Mouse (Mus musculus) spleen, adult 2 months (tissue): ENCODE measurements around the gene Ddost. TPM values are rescaled to one million over a fixed set of nuclear protein-coding genes. Genes with fewer than 3 reads are reported as not detected.
A peak's percentile ranks its signal among the peaks of the same experiment; 100 is the strongest.

ENCODE experiments used
- DNase-seq, 2 experiments: peaks; one replicate each; pipeline versions ENCODE4 v3.0.0 to v3.0.0-alpha.2; 2012 to 2021; ENCODE audit warnings: low spot score in 2 of 2, low read depth in 1 of 2
- H3K27ac ChIP-seq: fragments of 200-500 bp; 2 replicates; pipeline ENCODE4 v1.5.1; 2012; ENCODE audit warnings: low read length, inconsistent platforms; ENCODE audit not compliant: insufficient read depth
- H3K27me3 ChIP-seq: fragments of 200-500 bp; 2 replicates; pipeline ENCODE4 v1.6.1; 2012; ENCODE audit warnings: mild to moderate bottlenecking, moderate library complexity, low read length, inconsistent platforms; ENCODE audit not compliant: control insufficient read depth, insufficient read depth
- H3K36me3 ChIP-seq: fragments of 200-500 bp; 2 replicates; pipeline ENCODE4 v1.6.1; 2012; ENCODE audit warnings: mild to moderate bottlenecking, low read length, inconsistent platforms; ENCODE audit not compliant: control insufficient read depth, insufficient read depth
- H3K4me1 ChIP-seq: fragments of 200-500 bp; 2 replicates; pipeline ENCODE4 v1.6.1; 2011; ENCODE audit warnings: inconsistent platforms; ENCODE audit not compliant: control insufficient read depth, insufficient read depth, insufficient read length
- H3K4me3 ChIP-seq: fragments of 200-500 bp; 2 replicates; pipeline ENCODE4 v1.5.1; 2011; ENCODE audit warnings: mild to moderate bottlenecking, inconsistent platforms; ENCODE audit not compliant: insufficient read depth, insufficient read length; ENCODE audit errors: extremely low read depth
- CTCF ChIP-seq: fragments of 200-500 bp; IDR thresholded peaks from 2 replicates; pipeline ENCODE4 v1.5.1; 2011; ENCODE audit warnings: mild to moderate bottlenecking, inconsistent platforms; ENCODE audit not compliant: insufficient read depth, insufficient read length, insufficient replicate concordance; ENCODE audit errors: extremely low read depth
- POLR2A ChIP-seq: fragments of 200-500 bp; IDR thresholded peaks from 2 replicates; pipeline ENCODE4 v1.6.1; 2011; ENCODE audit warnings: low read depth, low read length, inconsistent platforms
- WGBS: fragments of 180-500 bp; shearing (Covaris S2); methylation state at CpG from one replicate; pipeline ENCODE4 v1.1.7; 2018; 5-methylcytosine and 5-hydroxymethylcytosine counted together
- polyA plus RNA-seq: library from polyadenylated mRNA; depleted of rRNA; stranded (reverse); fragments of >200 nt; gene quantifications from 2 replicates; pipeline ENCODE4 v1.2.3, GENCODE M21; 2012

Gene Ddost
- polyA plus RNA-seq, 1 experiment = 106 TPM

GRCm38 (mm10) chr4:138272011-138272997 lies 32.2 kb upstream of the Ddost start:
- WGBS = 81% methylated on average over 14 of the region's 14 CpGs
- Histone ChIP-seq H3K36me3 (no peaks in the 10 kb centered on the region), H3K4me1 (no peaks in the 10 kb centered on the region), H3K4me3 (no peak overlapping the region), H3K27me3 (no peaks in the 10 kb centered on the region), H3K27ac (no peak overlapping the region)
- TF ChIP-seq POLR2A (no peak), CTCF (no peak)
- no peak for DNase-seq

GRCm38 (mm10) chr4:138278346-138278745 lies 26.2 kb upstream of the Ddost start:
- H3K36me3 ChIP-seq = no peaks in the 10 kb centered on the region
- TF ChIP-seq CTCF (no peak), POLR2A (no peak)
- DNase-seq = no peak
- no peak overlapping the region for H3K4me3 ChIP-seq
- H3K27ac ChIP-seq = no peak overlapping the region
- H3K27me3 ChIP-seq = no peaks in the 10 kb centered on the region
- H3K4me1 ChIP-seq = no peaks in the 10 kb centered on the region
- 89% methylated on average over 7 of the region's 7 CpGs for WGBS

GRCm38 (mm10) chr4:138282834-138283233 lies 21.7 kb upstream of the Ddost start:
- TF ChIP-seq POLR2A (no peak), CTCF (peak; percentile 96; the same call in 1 of the 2 replicates)
- Histone ChIP-seq H3K4me3 (no peak overlapping the region), H3K27ac (no peak overlapping the region), H3K27me3 (no peaks in the 10 kb centered on the region), H3K4me1 (no peaks in the 10 kb centered on the region), H3K36me3 (no peaks in the 10 kb centered on the region)
- WGBS = 20% methylated on average over 4 of the region's 4 CpGs
- DNase-seq = peak; percentile 45 to 81

DNA sequence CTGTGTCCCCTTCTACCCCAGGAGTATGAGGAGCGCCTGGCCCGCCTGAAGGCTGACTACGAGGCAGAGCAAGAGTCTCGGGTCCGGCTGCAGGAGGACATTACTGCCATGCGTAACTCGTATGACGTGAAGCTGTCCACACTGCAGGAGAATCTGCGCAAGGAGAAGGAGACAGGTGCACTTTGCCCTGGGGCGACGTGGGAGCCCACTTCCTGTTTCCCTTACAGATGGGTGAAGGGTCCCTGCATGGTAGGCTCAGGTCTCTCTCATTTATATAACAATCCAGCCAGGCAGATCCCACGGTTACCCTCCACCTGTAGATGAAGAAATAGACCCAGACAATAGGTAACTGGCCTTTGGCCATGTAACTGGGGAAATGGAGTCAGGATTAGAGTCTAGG lies 18.1 kb upstream of the Ddost start:
- no peak for TF ChIP-seq POLR2A
- TF ChIP-seq CTCF = no peak
- Histone ChIP-seq H3K27ac (no peak overlapping the region), H3K36me3 (no peaks in the 10 kb centered on the region), H3K27me3 (no peaks in the 10 kb centered on the region), H3K4me3 (no peak overlapping the region), H3K4me1 (peaks cover 6% of the 10 kb centered on the region; the same call in 1 of the 2 replicates)
- WGBS = 69% methylated on average over 12 of the region's 12 CpGs
- no peak for DNase-seq

DNA sequence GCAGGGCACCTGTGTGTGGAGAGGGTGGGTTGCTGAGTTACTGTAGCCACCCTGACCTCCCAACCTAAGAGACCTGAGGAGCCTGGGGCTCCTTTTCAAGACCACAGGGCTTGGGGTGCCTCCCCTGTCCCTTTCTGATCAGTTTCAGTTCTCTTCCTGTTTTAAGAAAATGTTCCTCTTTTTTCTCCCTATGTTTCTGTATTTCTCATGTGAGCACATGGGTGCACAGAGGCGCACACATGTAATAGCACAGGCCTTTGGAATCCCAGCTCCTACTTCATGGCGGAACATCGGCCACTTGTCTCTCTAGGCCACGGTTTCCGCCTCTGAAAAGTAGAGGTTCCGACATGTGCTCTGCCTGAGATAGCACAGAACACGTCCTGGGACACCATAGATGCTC lies 15.8 kb upstream of the Ddost start:
- Histone ChIP-seq H3K27ac (no peak overlapping the region), H3K4me3 (no peak overlapping the region), H3K36me3 (no peaks in the 10 kb centered on the region), H3K4me1 (peaks cover 6% of the 10 kb centered on the region; the same call in 1 of the 2 replicates), H3K27me3 (no peaks in the 10 kb centered on the region)
- TF ChIP-seq POLR2A (no peak), CTCF (no peak)
- DNase-seq = no peak
- 80% methylated on average over 7 of the region's 7 CpGs for WGBS

DNA sequence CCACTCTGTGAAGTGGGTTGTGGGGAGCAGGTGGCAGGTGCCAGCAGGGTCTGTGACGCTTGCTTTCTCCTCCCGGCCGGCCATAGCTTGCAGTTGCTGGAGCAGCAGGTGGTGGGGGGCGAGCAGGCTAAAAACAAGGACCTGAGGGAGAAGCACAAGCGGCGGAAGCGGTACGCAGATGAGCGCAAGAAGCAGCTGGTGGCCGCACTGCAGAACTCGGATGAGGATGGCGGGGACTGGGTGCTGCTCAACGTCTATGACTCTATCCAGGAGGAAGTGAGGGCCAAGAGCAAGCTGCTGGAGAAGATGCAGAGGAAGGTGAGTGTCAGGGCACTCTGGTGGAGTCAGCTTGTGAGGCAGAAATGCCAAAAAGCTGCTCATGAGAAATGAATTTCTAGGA lies 12.5 kb upstream of the Ddost start:
- 92% methylated on average over 13 of the region's 13 CpGs for WGBS
- no peak for TF ChIP-seq POLR2A
- no peak for TF ChIP-seq CTCF
- Histone ChIP-seq H3K4me1 (peaks cover 6% of the 10 kb centered on the region; the same call in 1 of the 2 replicates), H3K27me3 (no peaks in the 10 kb centered on the region), H3K4me3 (no peak overlapping the region), H3K36me3 (no peaks in the 10 kb centered on the region), H3K27ac (no peak overlapping the region)
- no peak for DNase-seq
